Mouse (Mus musculus) heart, postnatal 25 days (tissue): Measurements from ENCODE around the gene Tmem199. TPM values are rescaled to one million over a fixed set of nuclear protein-coding genes. Genes with fewer than 3 reads are reported as not detected.

Source experiments
- DNase-seq: peaks from one replicate; pipeline ENCODE4 v3.0.0; 2022; ENCODE audit warnings: low spot score
- intact Hi-C: fragments of 180-260 bp; cut with DNase I; formaldehyde crosslinking; loops from one replicate; pipeline ENCODE4 v1.15.1; 2025
- total RNA-seq, 2 experiments: library from RNA; stranded (reverse); gene quantifications; 2 replicates each; pipeline ENCODE4 v1.2.3; 2021

The Tmem199 gene
- total RNA-seq, 2 experiments from 2014 or later: 10.5 to 10.8 TPM

GRCm38 (mm10) chr11:78531046-78531445 is 19.1 kb upstream of the Tmem199 start:
- intact Hi-C loops: loop anchor here (2.0 kb wide), 1 partner anchor 16 kb away; no protein-coding TSS in a partner anchor
- DNase-seq: peak; percentile 64

- intact Hi-C loops: loop anchor here (2.0 kb wide), 1 partner anchor 15 kb away; no protein-coding TSS in a partner anchor
- no peak for DNase-seq
Measured at GRCm38 (mm10) chr11:78530001-78530400, 18.0 kb upstream of the Tmem199 start.

- DNase-seq: no peak
- intact Hi-C loops: no loop called here
Measured at GRCm38 (mm10) chr11:78528714-78529113, 16.7 kb upstream of the Tmem199 start.

GRCm38 (mm10) chr11:78524838-78525237 is 12.9 kb upstream of the Tmem199 start:
- intact Hi-C loops: no loop called here
- DNase-seq: no peak

- intact Hi-C loops: no loop called here
- DNase-seq: no peak
Measured at GRCm38 (mm10) chr11:78523241-78523955, 11.4 kb upstream of the Tmem199 start.

- no peak for DNase-seq
- intact Hi-C loops: no loop called here
Measured at GRCm38 (mm10) chr11:78522481-78522997, 10.6 kb upstream of the Tmem199 start.

GRCm38 (mm10) chr11:78521880-78522279 is 9.9 kb upstream of the Tmem199 start:
- intact Hi-C loops: no loop called here
- no peak for DNase-seq

- DNase-seq: no peak
- intact Hi-C loops: no loop called here
Measured at GRCm38 (mm10) chr11:78518931-78519330, 7.0 kb upstream of the Tmem199 start.

GRCm38 (mm10) chr11:78515549-78516325 is 3.8 kb upstream of the Tmem199 start:
- no peak for DNase-seq
- intact Hi-C loops: loop anchor here (2.0 kb wide), 1 partner anchor 15 kb away; no protein-coding TSS in a partner anchor

- no peak for DNase-seq
- intact Hi-C loops: no loop called here
Measured at GRCm38 (mm10) chr11:78513106-78513790, 1.3 kb upstream of the Tmem199 start.

- intact Hi-C loops: no loop called here
- DNase-seq: no peak
Measured at GRCm38 (mm10) chr11:78509148-78509547, 2.8 kb downstream of the Tmem199 start.

GRCm38 (mm10) chr11:78505430-78505829 is 6.5 kb downstream of the Tmem199 start:
- DNase-seq: no peak
- intact Hi-C loops: no loop called here

GRCm38 (mm10) chr11:78502909-78503650 is 8.9 kb downstream of the Tmem199 start, which contains the start of gene Sebox:
TSS of gene Sebox (plus strand) at chr11:78503447.
- no peak for DNase-seq
- intact Hi-C loops: no loop called here

- no peak for DNase-seq
- intact Hi-C loops: no loop called here
Measured at GRCm38 (mm10) chr11:78501529-78501928, 10.4 kb downstream of the Tmem199 start.

- intact Hi-C loops: no loop called here
- DNase-seq: no peak
Measured at GRCm38 (mm10) chr11:78500623-78501202, 11.3 kb downstream of the Tmem199 start.

GRCm38 (mm10) chr11:78499543-78499942 is 12.4 kb downstream of the Tmem199 start:
- intact Hi-C loops: no loop called here
- no peak for DNase-seq

GRCm38 (mm10) chr11:78499004-78499403 is 13.0 kb downstream of the Tmem199 start, which contains the start of gene Vtn:
TSS of gene Vtn (plus strand) at chr11:78499091.
- DNase-seq: no peak
- intact Hi-C loops: no loop called here

- intact Hi-C loops: no loop called here
- DNase-seq: peak; percentile 76
Measured at GRCm38 (mm10) chr11:78497544-78498522, 14.1 kb downstream of the Tmem199 start, which contains the start of gene Sarm1. TSS of gene Sarm1 (minus strand) at chr11:78497754.
